Mouse (Mus musculus) CH12F3 (cell line): ENCODE results near the gene Anp32e.
"Not testable (repeated sequence)": the region's sequence is repeated elsewhere in the genome, so short reads cannot be mapped to it uniquely, and the experiment has no call there.

Source experiments
- in situ Hi-C: fragments of 300-500 bp; cut with MboI; formaldehyde crosslinking; loops from 2 replicates; pipeline ENCODE4 v1.14.3; 2020; ENCODE audit warnings: low sequenced_read_pairs

Anp32e gene

DNA sequence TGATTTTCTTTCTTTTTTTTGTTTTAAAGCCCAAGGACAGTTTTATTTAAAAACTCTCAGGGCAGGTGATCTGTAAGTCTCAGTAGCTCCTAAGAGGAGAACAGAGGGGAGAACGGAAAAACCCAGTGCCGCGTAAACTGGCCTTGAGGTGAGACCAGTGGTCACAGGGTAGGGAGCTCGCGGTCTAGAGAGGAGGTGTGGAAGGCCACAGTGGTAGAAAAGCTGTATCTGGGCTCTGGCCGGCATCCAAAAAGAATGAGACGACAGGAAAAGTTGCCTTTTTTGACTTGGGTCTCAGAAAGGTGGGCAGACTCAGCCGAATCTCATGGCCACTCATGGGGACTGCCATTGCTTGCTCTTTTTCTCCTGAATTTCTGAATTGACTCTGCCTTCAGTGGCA is 9.2 kb downstream of the Anp32e start:
- in situ Hi-C loops: no loop called here

DNA sequence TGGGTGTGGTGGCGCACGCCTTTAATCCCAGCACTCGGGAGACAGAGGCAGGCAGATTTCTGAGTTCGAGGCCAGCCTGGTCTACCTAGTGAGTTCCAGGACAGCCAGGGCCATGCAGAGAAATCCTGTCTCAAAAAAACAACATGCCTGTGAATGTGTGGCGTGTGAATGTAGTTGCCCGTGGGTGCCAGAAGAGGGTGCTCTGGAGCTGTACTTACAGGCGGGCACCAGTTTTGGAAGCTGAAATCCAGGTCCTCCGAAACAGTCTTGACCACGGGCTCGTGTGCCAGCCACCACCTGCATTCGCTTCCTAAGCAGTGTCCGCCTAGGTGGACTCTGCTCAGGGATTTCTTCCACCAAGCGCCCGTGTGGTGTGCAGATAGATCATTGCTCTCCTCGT is 9.8 kb downstream of the Anp32e start:
- in situ Hi-C loops: no loop called here

DNA sequence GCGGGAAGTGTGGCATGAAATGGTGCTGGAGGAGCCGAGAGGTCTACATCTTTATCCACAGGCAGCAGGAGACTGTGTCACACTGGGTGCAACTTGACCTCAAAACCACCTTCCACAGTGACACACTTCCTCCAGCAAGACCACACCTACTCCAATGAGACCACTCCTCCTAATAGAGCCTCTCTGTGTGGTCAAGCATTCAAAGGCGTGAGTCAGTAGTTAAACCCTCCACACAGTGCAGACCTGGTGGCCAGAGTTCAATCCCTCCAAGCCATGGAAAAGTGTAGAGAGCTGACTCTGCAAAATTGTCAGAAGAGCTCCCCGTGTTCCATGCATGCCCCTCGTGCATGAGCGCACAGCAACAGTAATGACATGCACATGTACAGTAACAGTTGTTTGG is 13.7 kb downstream of the Anp32e start:
- in situ Hi-C loops: no loop called here

DNA sequence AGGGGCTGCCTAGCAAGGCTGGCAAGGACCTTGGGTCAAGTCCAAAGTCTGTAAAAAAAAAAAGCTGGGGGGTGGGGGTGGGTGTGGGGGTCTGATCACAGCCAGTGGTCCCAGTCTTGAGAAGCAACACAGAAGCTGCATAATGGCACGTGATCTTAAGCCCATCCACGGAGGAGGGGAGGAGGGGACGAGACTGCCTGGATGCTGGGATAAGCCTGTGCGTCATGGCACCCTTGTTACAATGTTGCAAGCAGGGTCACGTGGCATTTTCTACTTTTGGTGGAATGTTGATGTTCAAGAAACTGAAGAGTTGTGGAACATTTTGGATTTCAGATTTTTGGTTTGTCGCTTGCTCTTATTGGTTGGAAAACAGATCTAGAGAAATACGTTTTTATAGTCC is 14.2 kb downstream of the Anp32e start:
- in situ Hi-C loops: no loop called here

DNA sequence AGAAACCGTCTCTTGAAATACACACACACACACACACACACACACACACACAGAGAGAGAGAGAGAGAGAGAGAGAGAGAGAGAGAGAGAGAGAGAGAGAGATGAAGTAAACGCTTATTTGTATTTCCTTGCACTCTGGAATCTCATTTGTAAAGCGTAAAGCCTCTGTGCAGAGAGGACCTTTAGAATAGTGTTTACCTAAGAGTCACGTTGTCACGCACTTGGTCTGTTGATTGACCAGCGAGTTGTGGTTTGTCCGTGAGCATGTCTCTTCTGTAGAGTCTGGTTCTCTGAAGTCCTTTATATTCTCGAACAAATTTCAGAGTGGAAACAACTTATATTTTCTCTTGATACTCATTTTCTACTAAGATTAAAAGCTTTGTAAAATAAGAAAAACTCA is 15.7 kb downstream of the Anp32e start:
- in situ Hi-C loops: no loop called here

DNA sequence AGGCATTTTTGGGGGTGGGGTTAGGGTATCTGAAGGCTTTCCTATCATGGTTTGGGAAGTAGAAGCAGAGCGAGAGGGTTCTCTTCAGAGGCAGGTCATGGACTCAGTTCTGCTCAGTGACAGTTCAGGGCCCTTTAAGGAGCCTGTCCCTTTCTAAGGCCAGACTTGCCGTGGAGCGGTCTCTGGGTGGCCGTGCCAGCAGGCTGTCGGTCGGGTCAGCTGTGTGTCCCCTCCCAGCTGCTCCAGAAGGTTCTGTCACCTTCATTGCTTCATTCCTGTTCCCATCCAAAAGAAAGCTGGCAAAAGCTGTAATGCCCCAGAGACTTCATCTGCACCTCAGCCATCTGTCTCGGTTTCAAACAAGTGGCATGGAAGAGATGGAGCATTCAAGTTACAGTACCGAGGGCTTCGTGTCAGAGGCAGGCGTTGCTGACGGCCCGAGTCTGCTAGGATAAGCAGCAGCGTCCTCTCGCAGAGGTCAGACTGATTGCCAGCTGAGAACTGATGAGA is 16.7 kb downstream of the Anp32e start:
- in situ Hi-C loops: no loop called here

DNA sequence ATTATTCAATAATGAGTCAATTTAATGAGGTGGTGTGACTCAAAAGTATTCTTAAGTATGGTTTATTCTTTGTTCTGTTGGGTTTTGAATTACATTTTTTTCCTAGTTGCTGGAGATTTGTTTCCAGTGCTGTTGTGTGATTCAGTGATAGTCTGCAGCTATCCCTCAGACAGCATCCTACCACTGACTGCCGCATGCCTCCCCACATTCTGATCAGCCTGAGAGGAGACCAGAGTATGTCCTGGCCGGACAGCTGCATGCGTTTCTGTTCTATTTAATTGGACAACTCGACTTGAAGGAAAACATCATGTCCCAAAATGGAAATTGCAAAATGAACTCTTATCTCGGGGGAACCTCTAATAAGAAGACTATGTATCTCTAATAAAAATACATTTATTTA is 19.3 kb downstream of the Anp32e start:
- in situ Hi-C loops: no loop called here

DNA sequence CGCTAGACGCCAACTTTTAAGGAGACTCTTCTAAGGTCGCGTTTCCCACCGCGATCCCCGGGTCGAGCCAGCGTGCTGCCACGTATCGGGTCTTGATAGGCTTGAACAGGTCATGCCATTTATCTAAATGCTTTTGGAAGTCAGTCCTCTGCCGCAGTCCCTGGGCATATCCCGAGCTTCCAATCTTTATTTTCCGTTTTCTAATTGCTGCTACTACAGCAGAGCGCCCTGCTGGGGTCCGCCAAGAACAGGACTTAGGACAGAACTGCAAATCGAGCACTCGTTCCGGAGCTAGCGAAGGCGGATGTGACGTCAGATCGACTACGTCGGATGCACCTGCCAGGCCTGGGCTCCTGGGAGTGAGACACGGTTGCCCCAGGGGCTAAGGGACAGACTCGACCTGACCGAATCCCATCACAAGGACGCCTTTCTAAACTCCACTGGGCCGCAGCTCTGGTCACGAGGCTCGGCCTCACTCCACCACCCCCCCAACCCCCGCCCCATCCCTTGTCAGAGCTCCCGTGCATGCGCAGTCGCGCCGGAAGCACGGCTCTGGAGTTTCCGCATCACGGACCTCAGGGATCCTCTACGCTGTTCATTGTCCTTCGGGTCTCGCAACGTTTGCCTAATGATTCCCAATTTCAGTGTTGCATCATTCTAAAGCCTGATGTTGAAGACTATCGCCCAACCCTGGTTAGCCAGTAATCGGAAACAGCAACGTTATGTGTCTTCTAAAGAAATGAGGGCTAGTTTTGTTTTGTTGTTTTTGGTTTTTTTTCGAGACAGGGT is 21.9 kb downstream of the Anp32e start:
- in situ Hi-C loops: no loop called here

DNA sequence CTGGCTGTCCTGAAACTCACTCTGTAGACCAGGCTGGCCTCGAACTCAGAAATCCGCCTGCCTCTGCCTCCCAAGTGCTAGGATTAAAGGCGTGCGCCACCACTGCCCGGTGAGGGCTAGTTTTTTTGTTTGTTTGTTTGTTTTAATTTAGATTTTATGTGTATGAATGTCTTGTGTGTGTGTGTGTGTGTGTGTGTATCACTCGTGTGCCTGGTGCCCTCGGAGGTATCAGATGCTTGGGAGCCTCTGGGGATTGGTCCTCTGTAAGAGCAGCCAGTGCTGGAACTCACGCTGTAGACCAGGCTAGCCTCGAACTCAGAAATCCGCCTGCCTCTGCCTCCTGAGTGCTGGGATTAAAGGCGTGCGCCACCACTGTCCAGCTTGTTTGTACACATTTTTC is 22.5 kb downstream of the Anp32e start:
- in situ Hi-C loops: not testable (repeated sequence)

DNA sequence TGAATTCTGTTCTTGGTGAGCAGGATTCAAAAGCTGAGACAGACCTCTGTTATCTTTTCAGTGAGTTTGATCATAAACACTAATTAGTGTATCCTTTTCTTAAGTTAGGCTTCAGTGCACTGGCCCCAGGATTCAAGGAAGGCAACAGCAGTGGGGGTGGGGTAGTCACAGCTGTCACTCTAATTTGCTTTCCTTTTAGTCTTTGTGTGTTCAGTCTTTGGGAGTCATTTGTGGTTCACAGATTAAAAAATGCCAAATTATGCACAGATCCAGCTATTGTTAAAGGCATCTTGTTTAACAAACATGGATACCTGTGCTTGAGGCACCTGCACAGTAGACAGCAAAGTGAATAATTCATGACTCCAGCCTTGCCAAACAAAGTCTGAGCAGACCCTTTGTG is 24.0 kb downstream of the Anp32e start:
- in situ Hi-C loops: no loop called here

DNA sequence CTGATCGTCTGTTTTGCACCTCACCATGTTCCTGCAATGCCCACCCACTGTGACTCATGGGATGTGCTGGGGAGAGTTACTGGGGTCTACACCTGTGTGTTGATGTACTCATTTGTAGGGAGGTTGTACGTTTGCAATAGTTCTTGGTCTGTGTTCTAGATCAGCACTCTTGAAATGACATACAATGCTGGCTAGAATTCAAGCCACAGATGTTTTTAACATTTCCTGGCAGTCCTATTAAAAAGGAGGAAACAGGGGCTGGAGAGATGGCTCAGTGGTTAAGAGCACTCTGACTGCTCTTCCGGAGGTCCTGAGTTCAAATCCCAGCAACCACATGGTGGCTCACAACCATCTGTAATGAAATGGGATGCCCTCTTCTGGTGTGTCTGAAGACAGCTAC is 24.5 kb downstream of the Anp32e start:
- in situ Hi-C loops: no loop called here

DNA sequence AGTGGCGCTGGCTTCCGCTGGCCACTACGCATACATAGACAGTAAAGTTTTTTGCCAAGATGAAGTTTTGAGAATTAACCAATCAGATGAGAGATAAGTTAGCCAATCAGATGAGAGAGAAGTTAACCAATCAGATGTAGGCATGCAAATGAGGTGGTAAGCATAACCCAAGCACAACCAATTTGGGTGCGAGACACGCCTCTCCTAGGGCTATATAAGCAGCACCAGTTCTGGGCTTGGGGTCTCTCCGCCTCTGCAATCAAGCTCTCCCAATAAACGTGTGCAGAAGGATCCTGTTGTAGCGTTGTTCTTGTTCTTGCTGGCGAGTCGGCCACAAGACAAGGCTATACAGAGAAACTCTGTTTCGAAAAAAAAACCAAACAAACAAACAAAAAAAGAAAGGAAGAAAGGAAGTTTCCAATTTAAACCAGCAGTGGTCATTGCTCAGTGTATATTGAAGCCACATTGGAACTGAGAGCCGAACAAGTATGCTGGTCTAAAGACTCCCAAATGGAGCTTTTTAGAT is 25.7 kb downstream of the Anp32e start:
- in situ Hi-C loops: not testable (repeated sequence)

DNA sequence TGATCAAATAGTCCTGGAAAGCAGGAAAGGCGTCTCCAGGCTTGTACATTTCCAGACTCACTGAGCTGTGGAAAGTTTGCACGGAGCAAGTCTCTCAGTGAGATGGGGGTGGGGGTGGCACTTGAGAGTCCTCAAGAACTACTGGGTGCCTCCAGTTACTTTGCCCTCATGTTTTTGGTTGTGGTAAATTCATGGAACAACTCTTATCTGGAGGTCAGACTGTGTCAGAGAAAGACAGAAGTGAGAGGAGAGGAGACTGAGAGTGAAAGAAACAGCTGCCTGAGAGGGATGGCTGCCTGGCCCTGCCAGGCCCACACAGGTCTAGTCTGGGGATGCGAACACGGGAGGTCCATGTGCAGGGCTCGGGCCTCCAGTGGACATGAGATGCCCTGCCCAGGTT is 26.3 kb downstream of the Anp32e start:
- in situ Hi-C loops: no loop called here

DNA sequence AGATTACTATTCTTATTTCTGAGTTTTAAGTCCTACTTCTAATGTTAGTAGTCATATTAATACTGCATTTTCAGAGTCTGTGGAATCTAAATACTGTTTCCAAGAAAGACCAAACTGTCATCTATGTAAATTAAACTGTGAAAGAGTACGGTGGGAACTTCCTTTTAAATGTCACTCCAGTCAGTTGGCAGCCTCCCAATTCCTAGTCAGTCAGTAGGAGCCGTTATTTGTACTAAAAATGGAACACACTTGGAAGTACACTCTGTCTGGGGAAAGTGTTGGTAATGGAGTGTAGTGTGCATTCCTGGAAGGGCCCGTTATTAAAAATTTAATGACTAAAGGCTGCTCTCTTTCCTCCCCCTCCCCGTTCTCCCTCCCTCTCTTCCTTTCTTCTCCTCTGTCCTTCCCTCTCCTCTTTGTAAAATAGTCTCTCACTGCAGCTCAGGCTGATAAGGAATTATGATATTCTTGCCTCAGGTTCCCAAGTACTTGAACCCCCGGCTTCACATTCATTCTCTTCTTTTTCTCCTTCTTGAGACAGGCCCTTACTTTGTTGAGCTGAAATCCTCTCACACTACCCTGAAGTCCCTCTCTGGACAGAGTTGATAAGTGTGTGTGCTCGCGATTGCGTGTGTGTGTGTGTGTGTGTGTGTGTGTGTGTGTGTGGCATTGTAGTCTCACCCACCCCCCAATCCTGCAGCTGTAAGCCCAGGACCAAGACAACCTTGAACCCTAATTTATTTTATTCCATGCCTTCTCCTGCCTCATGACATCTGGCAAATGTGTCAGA is 28.5 kb downstream of the Anp32e start:
- in situ Hi-C loops: no loop called here

DNA sequence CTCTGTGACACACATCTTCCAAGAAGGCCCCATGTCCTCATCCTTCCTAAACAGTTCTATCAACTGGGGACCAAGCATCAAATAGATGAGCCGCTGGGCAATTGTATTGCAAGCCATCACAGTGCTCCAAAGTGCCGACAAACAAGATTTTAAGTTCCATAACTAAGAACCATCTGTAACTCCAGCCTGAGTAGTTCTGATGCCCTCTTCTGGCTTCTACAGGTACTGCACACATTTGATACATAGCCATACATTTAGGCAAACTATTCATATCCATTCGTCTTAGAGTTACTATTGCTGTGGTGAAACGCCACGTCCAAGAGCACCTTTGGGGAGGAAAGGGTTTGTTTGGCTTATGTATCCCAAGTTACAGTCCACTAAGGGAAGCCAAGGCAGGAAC is 30.0 kb downstream of the Anp32e start:
- in situ Hi-C loops: no loop called here

DNA sequence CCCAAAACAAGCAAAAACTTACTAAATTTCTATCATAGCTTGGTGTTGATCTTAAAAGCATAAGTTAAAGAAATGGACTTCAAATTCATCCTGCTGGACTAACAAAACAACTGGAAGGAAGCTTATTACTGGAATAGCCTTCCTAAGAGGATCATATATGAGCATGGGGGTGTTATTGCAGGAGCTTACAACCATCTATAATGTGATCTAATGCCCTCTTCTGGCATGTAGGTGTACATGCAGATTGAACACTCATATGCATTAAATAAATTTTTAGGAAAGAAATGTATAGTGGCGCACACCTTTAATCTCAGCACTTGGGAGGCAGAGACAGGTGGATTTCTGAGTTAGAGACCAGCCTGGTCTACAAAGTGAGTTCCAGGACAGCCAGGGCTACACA is 30.8 kb downstream of the Anp32e start:
- in situ Hi-C loops: loop anchor here (5.0 kb wide), 1 partner anchor 97 kb away; the partner anchor contains the start of gene Vps45

DNA sequence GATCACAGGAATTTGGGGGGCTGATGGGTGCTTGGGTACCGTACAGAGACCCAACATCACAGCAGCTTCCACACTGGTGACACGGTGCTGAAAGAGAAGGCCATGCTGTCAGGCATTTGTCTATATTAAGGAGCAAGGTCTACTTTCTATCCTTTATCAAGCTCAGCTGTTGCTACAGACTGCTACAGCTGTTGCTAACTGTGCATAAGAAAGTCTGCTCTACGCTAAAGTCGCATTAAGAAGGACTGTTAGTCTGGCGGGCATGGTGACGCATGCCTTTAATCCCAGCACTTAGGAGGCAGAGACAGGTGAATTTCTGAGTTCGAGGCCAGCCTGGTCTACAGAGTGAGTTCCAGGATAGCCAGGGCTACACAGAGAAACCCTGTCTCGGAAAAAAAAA is 33.1 kb downstream of the Anp32e start:
- in situ Hi-C loops: loop anchor here (5.0 kb wide), 1 partner anchor 95 kb away; the partner anchor contains the start of gene Vps45

DNA sequence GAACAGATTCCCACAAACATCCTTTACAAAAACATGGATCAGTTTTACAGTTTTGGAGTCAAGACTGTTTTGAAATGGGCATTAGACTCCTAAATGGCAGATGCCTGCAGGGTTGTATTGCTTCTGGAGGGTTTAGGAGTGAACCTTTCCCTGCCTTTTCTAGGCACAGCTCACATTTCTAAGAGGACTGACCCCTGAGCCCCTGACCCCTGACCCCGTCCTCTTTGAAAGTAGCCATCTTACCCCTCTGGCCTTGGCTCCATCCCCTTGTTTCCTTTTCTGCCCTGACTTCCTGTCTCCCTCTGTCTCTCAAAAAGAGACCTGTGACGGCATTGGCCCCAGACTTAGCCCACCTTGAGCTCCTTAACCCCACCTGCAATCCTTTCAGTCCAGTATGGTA is 34.2 kb downstream of the Anp32e start:
- in situ Hi-C loops: loop anchor here (5.0 kb wide), 1 partner anchor 94 kb away; the partner anchor contains the start of gene Vps45

DNA sequence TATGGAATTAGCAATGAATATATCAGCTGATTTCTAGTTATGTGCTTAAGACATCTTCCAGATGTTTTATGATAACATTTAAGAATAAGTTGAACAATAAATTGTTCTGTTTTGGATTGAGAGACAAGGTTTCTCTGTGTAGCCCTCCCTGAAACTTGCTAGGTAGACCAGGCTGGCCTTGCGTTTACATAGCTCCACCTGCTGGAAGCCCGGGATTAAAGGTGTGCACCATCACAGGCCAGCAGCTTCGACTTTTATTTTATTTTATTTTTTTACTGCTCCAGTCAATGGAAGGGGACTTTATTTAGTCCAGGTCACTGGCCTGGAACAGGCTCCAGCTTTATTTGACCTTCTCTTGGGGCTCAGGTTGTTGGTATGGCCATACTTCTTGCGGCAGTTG is 34.6 kb downstream of the Anp32e start:
- in situ Hi-C loops: loop anchor here (5.0 kb wide), 1 partner anchor 94 kb away; the partner anchor contains the start of gene Vps45

DNA sequence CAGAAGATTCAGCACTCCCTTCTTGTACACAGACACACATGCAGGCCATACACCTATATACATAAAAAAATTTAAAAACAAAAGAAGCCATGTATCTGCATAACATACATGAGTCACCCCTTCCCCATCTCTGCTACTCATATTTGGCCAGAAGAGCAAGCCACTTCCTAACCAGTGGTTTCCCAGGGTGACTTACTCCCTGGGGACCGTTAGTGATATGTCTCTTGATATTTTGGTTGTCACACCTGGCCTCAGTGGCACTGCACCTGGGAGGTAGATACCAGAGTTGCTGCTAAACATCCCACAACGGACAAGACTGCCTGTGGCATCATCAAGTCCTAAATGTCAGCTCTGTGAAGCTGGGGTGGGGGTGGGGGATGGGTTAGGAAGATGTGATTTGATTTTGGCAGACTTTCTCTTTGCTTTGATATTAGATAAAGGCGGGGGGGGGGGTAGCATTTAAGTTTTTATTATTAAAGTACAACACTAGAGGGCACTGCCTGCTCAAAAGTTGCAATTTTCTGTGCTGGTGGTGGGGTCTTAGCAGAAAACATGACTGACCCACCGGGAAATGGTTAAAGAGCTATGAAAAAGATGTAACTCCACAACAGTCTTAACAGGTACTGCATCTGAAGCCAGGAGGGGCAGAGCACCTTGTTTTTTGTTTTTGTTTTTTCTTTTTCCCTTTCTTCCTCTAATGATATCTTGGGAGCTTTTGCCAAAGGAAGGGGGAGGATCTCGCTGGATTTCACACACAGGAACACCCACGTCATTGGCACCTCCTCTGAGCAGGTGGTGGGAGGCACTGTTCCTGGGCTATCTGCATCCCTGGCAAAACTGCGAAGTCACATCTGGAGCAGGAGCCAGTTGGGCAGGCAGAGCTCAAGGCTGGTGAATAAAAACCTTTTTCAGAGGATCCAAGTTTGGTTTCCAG is 36.7 kb downstream of the Anp32e start:
- in situ Hi-C loops: no loop called here

DNA sequence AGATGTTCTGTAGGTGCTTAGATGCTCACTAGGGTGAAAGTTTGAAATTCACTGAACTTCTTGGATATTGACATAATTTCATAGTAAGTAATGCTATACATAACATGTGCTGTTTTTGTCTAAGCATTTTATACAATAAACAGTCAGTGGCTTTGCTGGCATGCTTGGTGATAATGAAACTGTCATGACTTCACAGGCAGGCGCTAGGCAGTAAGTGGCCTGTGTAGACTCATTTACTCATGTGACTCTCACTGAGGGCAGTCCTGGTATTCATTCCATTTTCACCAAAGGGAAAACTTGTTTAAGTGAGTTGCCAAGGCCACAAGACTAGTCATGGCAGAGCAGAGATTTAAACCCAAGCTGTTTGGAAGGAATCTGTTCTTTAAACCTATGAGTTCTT is 40.2 kb downstream of the Anp32e start:
- in situ Hi-C loops: no loop called here
